Mouse (Mus musculus) ES-Bruce4 (cell line): ENCODE results near the gene Smyd2.

Source experiments
- CTCF ChIP-seq: IDR thresholded peaks from one replicate; pipeline ENCODE4 v1.8.1; 2011; ENCODE audit warnings: low read depth, low read length
- EP300 ChIP-seq: IDR thresholded peaks from 2 replicates; pipeline ENCODE4 v1.6.1; 2011; ENCODE audit warnings: low read depth, low read length; ENCODE audit not compliant: insufficient read depth

DNA sequence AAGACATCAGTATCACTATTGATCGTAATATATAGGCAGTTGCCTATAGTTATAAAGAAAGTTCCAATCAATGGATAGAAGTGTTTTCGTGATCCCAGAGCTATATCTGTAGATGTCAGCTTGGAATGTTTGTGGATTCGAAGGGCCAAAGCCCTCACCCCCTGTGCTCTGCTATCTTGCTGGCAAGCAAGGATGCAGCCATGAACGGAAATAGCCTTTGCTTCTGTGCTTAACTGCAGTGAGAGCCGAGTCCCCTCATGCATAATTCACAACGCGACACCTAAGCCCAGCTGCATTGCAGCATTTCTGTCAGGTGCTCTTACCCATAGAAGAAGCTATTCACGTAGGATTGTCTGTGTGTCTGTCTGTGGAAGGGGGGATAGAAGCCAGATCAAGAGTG, 4.1 kb upstream of the Smyd2 start:
- TF ChIP-seq CTCF, result no peak
- no peak for TF ChIP-seq EP300
